Mouse (Mus musculus) limb, embryonic 10.5 days (tissue): ENCODE data around the gene Rngtt. TPM values are rescaled to one million over a fixed set of nuclear protein-coding genes. Genes with fewer than 3 reads are reported as not detected.

Experiments used
- DNase-seq: peaks from one replicate; pipeline ENCODE4 v3.0.0-alpha.2; 2017; ENCODE audit warnings: low spot score
- H3K27ac ChIP-seq: fragments of 300-500 bp; sonication (generic); 2 replicates; pipeline ENCODE4 v1.5.1; 2016; ENCODE audit warnings: mild to moderate bottlenecking
- H3K27me3 ChIP-seq: fragments of 300-500 bp; sonication (generic); 2 replicates; pipeline ENCODE4 v1.6.1; 2016; ENCODE audit warnings: low read depth, mild to moderate bottlenecking; ENCODE audit not compliant: poor library complexity, severe bottlenecking
- H3K36me3 ChIP-seq: fragments of 300-500 bp; sonication (generic); 2 replicates; pipeline ENCODE4 v1.6.1; 2016; ENCODE audit warnings: mild to moderate bottlenecking, moderate library complexity
- H3K4me1 ChIP-seq: fragments of 300-500 bp; sonication (generic); 2 replicates; pipeline ENCODE4 v1.6.1; 2016
- H3K4me3 ChIP-seq: fragments of 300-500 bp; sonication (generic); 2 replicates; pipeline ENCODE4 v1.5.1; 2016; ENCODE audit warnings: mild to moderate bottlenecking, moderate library complexity
- H3K9me3 ChIP-seq: fragments of 300-500 bp; sonication (generic); replicated peaks from 2 replicates; pipeline ENCODE4 v1.6.1; 2016; ENCODE audit warnings: mild to moderate bottlenecking
- WGBS: fragments of 180-500 bp; shearing (Covaris S2); methylation state at CpG from one replicate; pipeline ENCODE4 v1.1.7; 2016; 5-methylcytosine and 5-hydroxymethylcytosine counted together
- polyA plus RNA-seq: library from polyadenylated mRNA; unstranded; fragments of >200 nt; fragmentation: Nextera tagmentation; extraction: Ambion mirVana; gene quantifications from 2 replicates; pipeline ENCODE4 v1.2.1, GENCODE M21; 2016

The Rngtt gene
- polyA plus RNA-seq, 1 experiment from 2014 or later: 33.8 TPM

- no peaks in the 10 kb centered on the region for H3K9me3 ChIP-seq
- 95% methylated on average over 7 of the region's 7 CpGs for WGBS
- H3K27ac ChIP-seq: no peak overlapping the region
- DNase-seq: no peak
- peaks cover 56% of the 10 kb centered on the region for H3K36me3 ChIP-seq
- no peaks in the 10 kb centered on the region for H3K4me1 ChIP-seq
- no peak overlapping the region for H3K4me3 ChIP-seq
- no peaks in the 10 kb centered on the region for H3K27me3 ChIP-seq
These were observed 33.0 kb downstream of the Rngtt start for GRCm38 (mm10) chr4:33342877-33343731.

GRCm38 (mm10) chr4:33343732-33344057, 33.6 kb downstream of the Rngtt start:
- no peaks in the 10 kb centered on the region for H3K9me3 ChIP-seq
- WGBS: 88% methylated on average over 6 of the region's 6 CpGs
- no peak overlapping the region for H3K27ac ChIP-seq
- H3K27me3 ChIP-seq: no peaks in the 10 kb centered on the region
- no peak for DNase-seq
- H3K36me3 ChIP-seq: peaks cover 55% of the 10 kb centered on the region
- no peaks in the 10 kb centered on the region for H3K4me1 ChIP-seq
- H3K4me3 ChIP-seq: no peak overlapping the region

- no peak for DNase-seq
- H3K36me3 ChIP-seq: peaks cover 30% of the 10 kb centered on the region
- no peak overlapping the region for H3K4me3 ChIP-seq
- no peaks in the 10 kb centered on the region for H3K9me3 ChIP-seq
- H3K4me1 ChIP-seq: no peaks in the 10 kb centered on the region
- no peak overlapping the region for H3K27ac ChIP-seq
- H3K27me3 ChIP-seq: no peaks in the 10 kb centered on the region
These were observed 53.3 kb downstream of the Rngtt start for GRCm38 (mm10) chr4:33363451-33363850.

- Histone ChIP-seq H3K4me1 (no peaks in the 10 kb centered on the region), H3K36me3 (peaks cover 19% of the 10 kb centered on the region), H3K27me3 (no peaks in the 10 kb centered on the region), H3K27ac (no peak overlapping the region), H3K9me3 (no peaks in the 10 kb centered on the region), H3K4me3 (no peak overlapping the region)
- WGBS: 73% methylated on average over 6 of the region's 6 CpGs
- DNase-seq: no peak
These were observed 64.8 kb downstream of the Rngtt start for GRCm38 (mm10) chr4:33374916-33375315.

GRCm38 (mm10) chr4:33377642-33378041, 67.5 kb downstream of the Rngtt start:
- H3K27me3 ChIP-seq: no peaks in the 10 kb centered on the region
- no peak for DNase-seq
- no peaks in the 10 kb centered on the region for H3K4me1 ChIP-seq
- H3K4me3 ChIP-seq: no peak overlapping the region
- H3K27ac ChIP-seq: no peak overlapping the region
- peaks cover 29% of the 10 kb centered on the region for H3K36me3 ChIP-seq
- no peaks in the 10 kb centered on the region for H3K9me3 ChIP-seq

- H3K27me3 ChIP-seq: no peaks in the 10 kb centered on the region
- H3K4me1 ChIP-seq: no peaks in the 10 kb centered on the region
- no peaks in the 10 kb centered on the region for H3K9me3 ChIP-seq
- peaks cover 30% of the 10 kb centered on the region for H3K36me3 ChIP-seq
- H3K27ac ChIP-seq: no peak overlapping the region
- no peak overlapping the region for H3K4me3 ChIP-seq
- DNase-seq: no peak
- WGBS: 88% methylated on average over 6 of the region's 6 CpGs
These were observed 68.8 kb downstream of the Rngtt start for GRCm38 (mm10) chr4:33378894-33379293.

GRCm38 (mm10) chr4:33388899-33389298, 78.8 kb downstream of the Rngtt start:
- 93% methylated on average over 3 of the region's 3 CpGs for WGBS
- DNase-seq: no peak
- H3K27ac ChIP-seq: no peak overlapping the region
- no peaks in the 10 kb centered on the region for H3K9me3 ChIP-seq
- H3K36me3 ChIP-seq: peaks cover 16% of the 10 kb centered on the region
- no peak overlapping the region for H3K4me3 ChIP-seq
- H3K4me1 ChIP-seq: no peaks in the 10 kb centered on the region
- H3K27me3 ChIP-seq: no peaks in the 10 kb centered on the region

GRCm38 (mm10) chr4:33390660-33391059, 80.5 kb downstream of the Rngtt start:
- Histone ChIP-seq H3K9me3 (no peaks in the 10 kb centered on the region), H3K27ac (no peak overlapping the region), H3K4me3 (no peak overlapping the region), H3K36me3 (peaks cover 18% of the 10 kb centered on the region), H3K4me1 (no peaks in the 10 kb centered on the region), H3K27me3 (no peaks in the 10 kb centered on the region)
- no peak for DNase-seq

GRCm38 (mm10) chr4:33393437-33393836, 83.3 kb downstream of the Rngtt start:
- H3K4me3 ChIP-seq: no peak overlapping the region

GRCm38 (mm10) chr4:33396222-33397176, 86.4 kb downstream of the Rngtt start:
- WGBS: 58% methylated on average over 3 of the region's 3 CpGs
- Histone ChIP-seq H3K36me3 (peaks cover 5% of the 10 kb centered on the region; the same call in 1 of the 2 replicates), H3K27me3 (no peaks in the 10 kb centered on the region), H3K9me3 (no peaks in the 10 kb centered on the region), H3K4me1 (no peaks in the 10 kb centered on the region), H3K27ac (no peak overlapping the region), H3K4me3 (no peak overlapping the region)
- peak; percentile 86 for DNase-seq

More at GRCm38 (mm10) chr4:33393437-33393836, 83.3 kb downstream of the Rngtt start:
- no peaks in the 10 kb centered on the region for H3K4me1 ChIP-seq
- no peaks in the 10 kb centered on the region for H3K9me3 ChIP-seq
- no peak for DNase-seq
- H3K36me3 ChIP-seq: peaks cover 7% of the 10 kb centered on the region; the same call in 1 of the 2 replicates
- WGBS: 89% methylated on average over 2 of the region's 2 CpGs
- no peaks in the 10 kb centered on the region for H3K27me3 ChIP-seq
- H3K27ac ChIP-seq: no peak overlapping the region

GRCm38 (mm10) chr4:33405723-33406293, 95.7 kb downstream of the Rngtt start:
- WGBS: 90% methylated on average over 2 of the region's 2 CpGs
- Histone ChIP-seq H3K9me3 (no peaks in the 10 kb centered on the region), H3K27ac (no peak overlapping the region), H3K4me3 (no peak overlapping the region), H3K4me1 (0 out of 2 replicates have a peak, but pooled peaks cover 3% of the 10 kb centered on the region), H3K36me3 (0 out of 2 replicates have a peak, but pooled peaks cover 6% of the 10 kb centered on the region), H3K27me3 (no peaks in the 10 kb centered on the region)
- no peak for DNase-seq

- DNase-seq: no peak
- no peaks in the 10 kb centered on the region for H3K27me3 ChIP-seq
- no peak overlapping the region for H3K27ac ChIP-seq
- WGBS: 84% methylated on average over 4 of the region's 4 CpGs
- no peak overlapping the region for H3K4me3 ChIP-seq
- 0 out of 2 replicates have a peak, but pooled peaks cover 5% of the 10 kb centered on the region for H3K36me3 ChIP-seq
- no peaks in the 10 kb centered on the region for H3K9me3 ChIP-seq
- H3K4me1 ChIP-seq: no peaks in the 10 kb centered on the region
These were observed 103.7 kb downstream of the Rngtt start for GRCm38 (mm10) chr4:33413791-33414190.

- H3K4me3 ChIP-seq: no peak overlapping the region
- 81% methylated on average over 4 of the region's 4 CpGs for WGBS
- DNase-seq: no peak
- H3K27ac ChIP-seq: no peak overlapping the region
- no peaks in the 10 kb centered on the region for H3K4me1 ChIP-seq
- H3K9me3 ChIP-seq: no peaks in the 10 kb centered on the region
- no peaks in the 10 kb centered on the region for H3K27me3 ChIP-seq
- H3K36me3 ChIP-seq: 0 out of 2 replicates have a peak, but pooled peaks cover 3% of the 10 kb centered on the region
These were observed 104.7 kb downstream of the Rngtt start for GRCm38 (mm10) chr4:33414781-33415180.
